8 mouse cellular contexts compared by ENCODE assay signal in the genomic region with DNA sequence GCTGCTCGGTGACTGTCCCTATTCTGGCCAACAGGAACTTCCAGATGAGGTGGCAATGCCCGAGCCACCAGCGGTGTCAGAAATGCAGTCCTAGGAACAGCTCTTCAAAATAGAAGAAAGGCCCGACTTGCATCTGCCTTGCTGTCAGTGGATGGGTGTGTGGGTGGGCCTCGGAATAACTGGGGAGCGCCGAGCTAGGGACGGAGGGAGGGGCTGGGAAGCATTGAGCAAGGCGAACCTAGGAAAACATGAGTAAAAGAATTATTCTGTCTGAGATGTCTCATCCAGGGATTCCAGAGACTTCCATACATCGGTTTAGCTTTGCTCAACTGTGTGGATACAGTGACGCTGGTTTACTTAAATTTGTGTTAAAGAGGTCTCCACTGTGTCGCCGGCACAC. TPM values are rescaled to one million over a fixed set of nuclear protein-coding genes. Genes with fewer than 3 reads are reported as not detected.
DNase-seq lines count a peak whose midpoint lies in the region; ATAC-seq and TF ChIP-seq lines count a peak whose summit lies in the region.

No protein-coding gene starts in this region.

- no peaks in the 10 kb centered on the region for H3K27me3 ChIP-seq in forebrain, postnatal 0 days (ENCODE audit: insufficient read depth, low read length)
- no peaks in the 10 kb centered on the region for H3K27me3 ChIP-seq in forebrain, embryonic 16.5 days (replicated peaks; ENCODE audit: control insufficient read depth, insufficient read depth, low read length)
- H3K27me3 ChIP-seq in embryonic facial prominence, embryonic 10.5 days (replicated peaks; ENCODE audit: low read depth, poor library complexity, severe bottlenecking), result no peaks in the 10 kb centered on the region

- ATAC-seq in forebrain, postnatal 0 days, result no peak
- no peak for ATAC-seq in forebrain, embryonic 16.5 days
- ATAC-seq in granulocyte monocyte progenitor cell, adult 5-6 weeks (replicated peaks; ENCODE audit: poor library complexity, severe bottlenecking), result no peak

- peak overlapping the region; percentile 15; the same call in 1 of the 2 replicates for H3K27ac ChIP-seq in forebrain, postnatal 0 days (ENCODE audit: low read depth, low read length)
- no peak overlapping the region for H3K27ac ChIP-seq in forebrain, embryonic 16.5 days (ENCODE audit: low read length)
- peak overlapping the region; percentile 61 for H3K27ac ChIP-seq in embryonic facial prominence, embryonic 10.5 days (replicated peaks)

- H3K9me3 ChIP-seq in forebrain, postnatal 0 days (ENCODE audit: low read length), result no peaks in the 10 kb centered on the region
- H3K9me3 ChIP-seq in forebrain, embryonic 16.5 days (ENCODE audit: control insufficient read depth, low read length), result no peaks in the 10 kb centered on the region
- H3K9me3 ChIP-seq in embryonic facial prominence, embryonic 10.5 days, result no peaks in the 10 kb centered on the region

- no peak for DNase-seq in forebrain, postnatal 0 days
- DNase-seq in layer of hippocampus, adult 9-11 months, result peak; percentile 64
- DNase-seq in layer of hippocampus, adult 18-20 months (ENCODE audit: low spot score in 2 of 2), result no peak
- DNase-seq in embryonic facial prominence, embryonic 10.5 days (ENCODE audit: low spot score), result no peak
- DNase-seq in neural tube, embryonic 10.5 days (ENCODE audit: extremely low spot score, low spot score), result peak; percentile 11
- DNase-seq in ovary, postnatal 10 days (ENCODE audit: low spot score), result no peak

- no peak overlapping the region for H3K4me2 ChIP-seq in forebrain, postnatal 0 days (ENCODE audit: low read depth)
- no peak overlapping the region for H3K4me2 ChIP-seq in forebrain, embryonic 16.5 days (ENCODE audit: low read length)

- no peak for TF ChIP-seq CTCF in forebrain, postnatal 0 days (IDR thresholded peaks at IDR 0.05; ENCODE audit: low read depth)

- peaks cover 6% of the 10 kb centered on the region for H3K36me3 ChIP-seq in forebrain, postnatal 0 days (ENCODE audit: insufficient read depth)
- peaks cover 6% of the 10 kb centered on the region for H3K36me3 ChIP-seq in forebrain, embryonic 16.5 days (ENCODE audit: control insufficient read depth, insufficient read depth)
- H3K36me3 ChIP-seq in embryonic facial prominence, embryonic 10.5 days (replicated peaks), result peaks cover 14% of the 10 kb centered on the region

- 0 out of 2 replicates have a peak, but pooled peaks cover 9% of the 10 kb centered on the region for H3K4me1 ChIP-seq in forebrain, postnatal 0 days (ENCODE audit: insufficient read depth)
- peaks cover 27% of the 10 kb centered on the region for H3K4me1 ChIP-seq in forebrain, embryonic 16.5 days (replicated peaks; ENCODE audit: control insufficient read depth, insufficient read depth, low read length)
- peaks cover 36% of the 10 kb centered on the region for H3K4me1 ChIP-seq in embryonic facial prominence, embryonic 10.5 days

- H3K9ac ChIP-seq in forebrain, postnatal 0 days, result no peak overlapping the region
- no peak overlapping the region for H3K9ac ChIP-seq in forebrain, embryonic 16.5 days (replicated peaks; ENCODE audit: low read depth, low read length)

- H3K4me3 ChIP-seq in forebrain, postnatal 0 days (ENCODE audit: low read depth, low read length), result no peak overlapping the region
- no peak overlapping the region for H3K4me3 ChIP-seq in forebrain, embryonic 16.5 days (replicated peaks; ENCODE audit: low read length)
- no peak overlapping the region for H3K4me3 ChIP-seq in embryonic facial prominence, embryonic 10.5 days

- WGBS in forebrain, postnatal 0 days, result 77% methylated on average over 13 of the region's 13 CpGs
- 81% methylated on average over 13 of the region's 13 CpGs for WGBS in forebrain, embryonic 16.5 days
- 88% methylated on average over 13 of the region's 13 CpGs for WGBS in embryonic facial prominence, embryonic 10.5 days

RNA-seq across cellular contexts. Expression of gene Hacl1, which starts 27.2 kb away (rescaled TPM):
- 6.4 and 7.7 TPM in 2 replicates for total RNA-seq in forebrain, postnatal 0 days (2014; rRNA removed)
- 6.5 and 7.5 TPM in 2 replicates for polyA plus RNA-seq in forebrain, postnatal 0 days (2015; fragmentation: Nextera tagmentation; extraction: Ambion mirVana)
- 6.9 and 8.9 TPM in 2 replicates for polyA plus RNA-seq in forebrain, embryonic 16.5 days (2015; fragmentation: Nextera tagmentation; extraction: Ambion mirVana)
- total RNA-seq in layer of hippocampus, adult 18-20 months (2021), result 1 to 10 TPM; 5.8 to 9.2 TPM
- 7.8 and 8.2 TPM in 2 replicates for polyA plus RNA-seq in embryonic facial prominence, embryonic 10.5 days (2016; fragmentation: Nextera tagmentation; extraction: Ambion mirVana)
- 6.0 and 23.7 TPM in 2 replicates for total RNA-seq in granulocyte monocyte progenitor cell, adult 5-6 weeks (2014; fragmentation: Nextera tagmentation)
- 24.1 and 24.3 TPM in 2 replicates for total RNA-seq in granulocyte monocyte progenitor cell, adult 5-6 weeks (2017)

RNA-seq across cellular contexts. Expression of gene Btd, which starts 27.5 kb away (rescaled TPM):
- total RNA-seq in forebrain, postnatal 0 days (2014; rRNA removed), result 21.2 and 22.7 TPM in 2 replicates
- polyA plus RNA-seq in forebrain, postnatal 0 days (2015; fragmentation: Nextera tagmentation; extraction: Ambion mirVana), result 16.4 and 19.5 TPM in 2 replicates
- 15.5 and 19.5 TPM in 2 replicates for polyA plus RNA-seq in forebrain, embryonic 16.5 days (2015; fragmentation: Nextera tagmentation; extraction: Ambion mirVana)
- total RNA-seq in layer of hippocampus, adult 18-20 months (2021), result 10 to 100 TPM; 10.3 TPM
- polyA plus RNA-seq in embryonic facial prominence, embryonic 10.5 days (2016; fragmentation: Nextera tagmentation; extraction: Ambion mirVana), result 14.8 and 15.2 TPM in 2 replicates
- total RNA-seq in granulocyte monocyte progenitor cell, adult 5-6 weeks (2014; fragmentation: Nextera tagmentation), result 23.4 and 25.4 TPM in 2 replicates
- 11.3 and 12.4 TPM in 2 replicates for total RNA-seq in granulocyte monocyte progenitor cell, adult 5-6 weeks (2017)

RNA-seq across cellular contexts. Expression of gene Gm49387, which starts 27.6 kb away (rescaled TPM):
- not detected in 2 replicates for total RNA-seq in forebrain, postnatal 0 days (2014; rRNA removed)
- 0.21 and 1.6 TPM in 2 replicates for polyA plus RNA-seq in forebrain, postnatal 0 days (2015; fragmentation: Nextera tagmentation; extraction: Ambion mirVana)
- not detected in 2 replicates for polyA plus RNA-seq in forebrain, embryonic 16.5 days (2015; fragmentation: Nextera tagmentation; extraction: Ambion mirVana)
- total RNA-seq in layer of hippocampus, adult 18-20 months (2021), result not detected
- polyA plus RNA-seq in embryonic facial prominence, embryonic 10.5 days (2016; fragmentation: Nextera tagmentation; extraction: Ambion mirVana), result 0.39 and 0.48 TPM in 2 replicates
- not detected in 2 replicates for total RNA-seq in granulocyte monocyte progenitor cell, adult 5-6 weeks (2014; fragmentation: Nextera tagmentation)
- not detected in 2 replicates for total RNA-seq in granulocyte monocyte progenitor cell, adult 5-6 weeks (2017)

Comparison
In these comparisons a context has a peak if more than half of its experiments do, and no peak if none do; other contexts are left out.
1. DNase-seq: peak in layer of hippocampus, adult 9-11 months (single experiment) and neural tube, embryonic 10.5 days (single experiment); none in forebrain, postnatal 0 days (single experiment), layer of hippocampus, adult 18-20 months (0 of 2), embryonic facial prominence, embryonic 10.5 days (single experiment) and ovary, postnatal 10 days (single experiment).